Mouse (Mus musculus) ES-E14 (cell line): ENCODE measurements at regions not wholly inside any gene's neighbourhood (a gene's known extent, or its start where the extent isn't known, plus 50 kb on each side); places are given as distances from the start of the nearest gene placed in this dataset.
"Not testable (repeated sequence)": the region's sequence is repeated elsewhere in the genome, so short reads cannot be mapped to it uniquely, and the experiment has no call there.

ENCODE experiments used
- DNase-seq: peaks from one replicate; pipeline ENCODE4 v3.0.0-alpha.2; 2013; ENCODE audit warnings: low read depth, low spot score
- H3K27ac ChIP-seq: 2 replicates; pipeline ENCODE4 v1.5.1; 2012; ENCODE audit warnings: low read depth, mild to moderate bottlenecking, low read length, moderate library complexity, mixed read lengths; ENCODE audit not compliant: poor library complexity, insufficient read depth, severe bottlenecking
- H3K36me3 ChIP-seq: 2 replicates; pipeline ENCODE4 v1.6.1; 2012; ENCODE audit warnings: mild to moderate bottlenecking, low read length, moderate library complexity, mixed read lengths; ENCODE audit not compliant: control insufficient read depth, poor library complexity, insufficient read depth, severe bottlenecking
- H3K4me1 ChIP-seq, 2 experiments: fragments of 150-350 bp in 1 of 2; sonication (generic) in 1 of 2; 2 replicates each; pipeline ENCODE4 v1.6.1; 2012; ENCODE audit warnings: low read length in 2 of 2, mild to moderate bottlenecking in 1 of 2, mixed read lengths in 1 of 2; ENCODE audit not compliant: control insufficient read depth in 2 of 2, insufficient read depth in 2 of 2, poor library complexity in 1 of 2
- H3K4me3 ChIP-seq, 2 experiments: fragments of 150-350 bp in 1 of 2; sonication (generic) in 1 of 2; 2 replicates each; pipeline ENCODE4 v1.5.1; 2012; ENCODE audit warnings: low read length in 2 of 2, low read depth in 1 of 2, mild to moderate bottlenecking in 1 of 2, mixed read lengths in 1 of 2; ENCODE audit not compliant: insufficient read depth in 1 of 2, poor library complexity in 1 of 2, severe bottlenecking in 1 of 2
- H3K9ac ChIP-seq: 2 replicates; pipeline ENCODE4 v1.6.1; 2012; ENCODE audit warnings: low read depth, mild to moderate bottlenecking, low read length, mixed read lengths; ENCODE audit not compliant: poor library complexity, insufficient read depth, severe bottlenecking
- H3K9me3 ChIP-seq: fragments of 150-350 bp; sonication (generic); 2 replicates; pipeline ENCODE4 v1.6.1; 2012; ENCODE audit warnings: low read depth, mild to moderate bottlenecking, low read length; ENCODE audit not compliant: control insufficient read depth, insufficient read depth
- CHD2 ChIP-seq: IDR thresholded peaks from 2 replicates; pipeline ENCODE4 v1.6.1; 2014; ENCODE audit warnings: mild to moderate bottlenecking, low read depth, low read length, inconsistent platforms
- HCFC1 ChIP-seq: IDR thresholded peaks from 2 replicates; pipeline ENCODE4 v1.6.1; 2012; ENCODE audit warnings: low read length, inconsistent platforms, borderline replicate concordance; ENCODE audit not compliant: insufficient read depth
- MAFK ChIP-seq: IDR thresholded peaks from 2 replicates; pipeline ENCODE4 v1.6.1; 2014; ENCODE audit warnings: mild to moderate bottlenecking, low read depth, low read length, inconsistent platforms; ENCODE audit not compliant: insufficient read depth
- ZC3H11A ChIP-seq: IDR thresholded peaks from 2 replicates; pipeline ENCODE4 v1.6.1; 2012; ENCODE audit warnings: low read depth, mild to moderate bottlenecking, inconsistent platforms, low read length, borderline replicate concordance
- ZNF384 ChIP-seq: IDR thresholded peaks from 2 replicates; pipeline ENCODE4 v1.6.1; 2012; ENCODE audit warnings: low read depth, low read length, inconsistent platforms
- in situ Hi-C, 2 experiments: fragments of 600-800 bp; cut with MboI; formaldehyde crosslinking; loops; one replicate each; pipeline ENCODE4 v1.15.1; 2025; ENCODE audit warnings: low sequenced_read_pairs in 2 of 2, inconsistent platforms in 1 of 2; ENCODE audit not compliant: unreplicated experiment in 2 of 2

DNA sequence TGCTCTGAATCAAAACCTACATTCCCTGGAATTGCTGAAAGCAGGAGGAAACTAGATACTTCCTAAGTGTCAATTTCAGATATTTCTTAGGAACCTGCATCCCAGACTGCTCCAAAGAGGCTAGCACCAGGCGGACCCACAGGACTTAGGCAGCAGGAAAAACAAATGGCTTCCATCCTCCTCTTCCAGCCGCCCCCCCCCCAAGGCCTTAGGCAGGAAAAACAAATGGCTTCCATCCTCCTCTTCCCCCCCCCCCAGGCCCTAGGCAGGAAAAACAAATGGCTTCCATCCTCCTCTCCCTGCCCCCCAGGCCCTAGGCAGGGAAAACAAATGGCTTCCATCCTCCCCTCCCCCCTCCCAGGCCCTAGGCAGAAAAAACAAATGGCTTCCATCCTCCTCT, 64.5 kb upstream of the Nap1l2 start:
- peak overlapping the region; percentile 91 for H3K27ac ChIP-seq
- no peaks in the 10 kb centered on the region for H3K9me3 ChIP-seq
- no peak overlapping the region for H3K4me3 ChIP-seq
- in situ Hi-C loops = no loop called here
- H3K36me3 ChIP-seq = no peaks in the 10 kb centered on the region
- TF ChIP-seq CHD2 (no peak), ZC3H11A (no peak), MAFK (no peak), ZNF384 (no peak), HCFC1 (no peak)
- no peak overlapping the region for H3K9ac ChIP-seq
- H3K4me1 ChIP-seq = no peaks in the 10 kb centered on the region
- DNase-seq = no peak

GRCm38 (mm10) chrX:103251478-103251877, 65.0 kb upstream of the Nap1l2 start:
- H3K9ac ChIP-seq, in situ Hi-C loops, H3K9me3 ChIP-seq, H3K4me3 ChIP-seq, H3K36me3 ChIP-seq, H3K4me1 ChIP-seq, DNase-seq: not testable (repeated sequence)
- peak overlapping the region; percentile 94 for H3K27ac ChIP-seq

GRCm38 (mm10) chrX:103252056-103252850, 65.8 kb upstream of the Nap1l2 start:
- H3K27ac ChIP-seq = peak overlapping the region; percentile 94
- not testable (repeated sequence) for DNase-seq

DNA sequence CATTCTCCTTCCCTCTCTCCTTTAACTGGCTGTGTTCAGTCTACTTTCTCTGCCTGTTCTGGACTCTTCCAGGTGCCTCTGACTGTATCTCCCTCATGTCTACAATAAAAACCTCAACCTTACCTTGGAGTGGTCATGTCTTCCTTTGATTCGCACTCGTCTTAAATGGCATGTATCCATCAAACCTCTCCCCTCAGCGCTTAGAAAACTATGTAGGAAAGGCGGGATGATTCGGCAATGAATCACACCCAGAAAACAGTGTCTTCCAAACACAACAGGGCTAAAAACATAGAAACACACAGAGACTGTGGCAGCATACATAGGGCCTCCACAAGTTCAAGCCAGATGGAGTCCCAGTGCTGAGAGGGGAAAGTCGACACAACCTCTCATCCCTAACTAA, 66.4 kb upstream of the Nap1l2 start:
- no peak for DNase-seq
- Histone ChIP-seq H3K27ac (peak overlapping the region; percentile 94; the same call in 1 of the 2 replicates), H3K9ac (no peak overlapping the region), H3K36me3 (no peaks in the 10 kb centered on the region), H3K4me3 (no peak overlapping the region), H3K4me1 (no peaks in the 10 kb centered on the region), H3K9me3 (no peaks in the 10 kb centered on the region)
- in situ Hi-C loops = no loop called here
- TF ChIP-seq CHD2 (no peak), MAFK (no peak), HCFC1 (no peak), ZC3H11A (no peak), ZNF384 (no peak)

More at GRCm38 (mm10) chrX:103252056-103252850, 65.8 kb upstream of the Nap1l2 start:
- H3K4me1 ChIP-seq, H3K9me3 ChIP-seq, H3K9ac ChIP-seq, H3K36me3 ChIP-seq, in situ Hi-C loops, H3K4me3 ChIP-seq: not testable (repeated sequence)

DNA sequence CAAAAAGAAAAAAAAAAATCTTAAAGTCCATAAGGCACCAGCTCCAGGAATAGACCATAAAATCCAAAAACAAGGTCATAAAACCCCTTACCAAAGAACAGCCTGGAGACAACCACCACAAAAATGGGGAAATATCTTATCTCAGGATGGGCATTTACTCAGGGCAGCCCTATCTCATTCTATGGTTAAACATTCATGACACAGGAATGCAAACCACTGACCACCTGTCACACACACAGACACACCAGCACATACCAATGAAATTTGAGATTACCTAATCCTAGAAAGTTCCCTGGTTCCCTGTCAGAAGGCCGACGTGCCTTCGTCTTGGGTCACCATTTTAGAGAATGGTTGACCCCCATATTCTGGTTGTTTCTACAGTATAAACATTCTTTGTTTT, 66.3 kb upstream of the Cdx4 start:
- no peak overlapping the region for H3K4me3 ChIP-seq
- DNase-seq = no peak
- TF ChIP-seq ZNF384 (no peak), HCFC1 (no peak), ZC3H11A (no peak), MAFK (no peak), CHD2 (no peak)
- no peak overlapping the region for H3K9ac ChIP-seq
- no peaks in the 10 kb centered on the region for H3K4me1 ChIP-seq
- no peaks in the 10 kb centered on the region for H3K36me3 ChIP-seq
- H3K27ac ChIP-seq = no peak overlapping the region
- no peaks in the 10 kb centered on the region for H3K9me3 ChIP-seq
- in situ Hi-C loops = no loop called here
